Mouse (Mus musculus) neural tube, embryonic 10.5 days (tissue): ENCODE measurements around the gene Zfp28.

Experiments
- DNase-seq: peaks from one replicate; pipeline ENCODE4 v3.0.0-alpha.2; 2017; ENCODE audit warnings: low spot score; ENCODE audit errors: extremely low spot score

Zfp28 gene

GRCm38 (mm10) chr7:6397996-6398975, 15.2 kb downstream of the Zfp28 start, which contains the start of gene Smim17:
Gene Smim17 (plus strand): TSS chr7:6398715.
- peak; percentile 56 for DNase-seq

DNA sequence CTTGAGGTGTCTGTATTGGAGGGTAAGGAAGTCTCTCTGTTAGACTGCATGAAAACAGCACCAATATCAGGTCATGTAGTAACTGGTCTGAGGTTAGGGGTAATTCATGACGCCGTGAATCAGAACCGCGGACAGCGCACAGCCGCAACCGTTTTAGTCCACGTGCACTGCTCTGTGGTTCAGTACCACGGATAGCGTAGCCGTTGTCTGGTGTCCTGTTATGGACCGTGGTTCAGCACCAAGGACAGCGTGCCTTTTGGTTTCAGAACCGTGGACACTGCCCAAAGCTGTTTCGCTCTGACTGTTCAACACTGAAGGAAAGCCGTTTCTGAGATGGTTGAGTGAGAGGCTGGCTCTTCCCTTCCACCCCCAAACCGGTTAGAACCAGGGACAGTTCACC, 26.9 kb downstream of the Zfp28 start, which contains the start of gene Gm20715:
Gm20715 (plus strand) TSS at position 235 of the 400 bp plus-strand sequence.
- DNase-seq, result peak; percentile 91

- no peak for DNase-seq
Measured at GRCm38 (mm10) chr7:6414626-6415441, 31.7 kb downstream of the Zfp28 start.

DNA sequence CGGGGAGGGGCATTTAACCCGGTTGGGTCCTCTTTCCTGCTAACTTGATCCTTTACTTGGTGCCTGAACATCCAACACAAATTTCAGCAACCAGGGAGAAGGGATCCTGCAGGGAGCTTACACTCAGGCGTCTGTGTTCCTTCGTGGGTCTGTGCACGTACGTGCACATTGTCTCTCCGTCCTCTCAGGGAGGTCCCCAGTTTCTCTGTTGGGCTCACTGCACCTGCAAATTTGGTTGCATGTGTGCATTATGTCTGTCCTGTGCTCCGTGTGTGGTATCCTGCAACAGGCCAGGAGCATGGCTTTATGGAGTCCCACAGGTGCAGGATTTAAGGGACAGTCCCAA, 32.3 kb downstream of the Zfp28 start:
- no peak for DNase-seq

GRCm38 (mm10) chr7:6419894-6420293, 36.8 kb downstream of the Zfp28 start:
- no peak for DNase-seq

GRCm38 (mm10) chr7:6429381-6429780, 46.3 kb downstream of the Zfp28 start:
- DNase-seq, result no peak

DNA sequence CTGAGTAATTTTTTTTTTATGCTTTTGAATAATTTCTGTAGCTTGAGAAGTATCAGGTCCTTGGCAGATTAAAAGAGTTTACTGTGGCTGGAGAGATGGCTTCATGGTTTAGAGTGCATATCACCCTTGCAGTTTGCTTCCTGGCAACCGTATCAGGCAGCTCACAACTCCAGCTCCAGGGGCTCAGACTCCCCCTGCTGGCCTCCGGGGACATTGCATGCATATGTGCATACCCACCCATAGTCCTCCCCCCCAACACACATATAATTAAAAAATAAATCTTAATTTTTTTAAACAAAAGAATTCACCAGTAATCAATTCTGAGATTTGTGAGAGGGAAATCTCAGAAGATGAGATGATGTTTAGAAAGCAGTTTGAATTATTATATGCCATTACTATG, 47.2 kb downstream of the Zfp28 start:
- no peak for DNase-seq

DNA sequence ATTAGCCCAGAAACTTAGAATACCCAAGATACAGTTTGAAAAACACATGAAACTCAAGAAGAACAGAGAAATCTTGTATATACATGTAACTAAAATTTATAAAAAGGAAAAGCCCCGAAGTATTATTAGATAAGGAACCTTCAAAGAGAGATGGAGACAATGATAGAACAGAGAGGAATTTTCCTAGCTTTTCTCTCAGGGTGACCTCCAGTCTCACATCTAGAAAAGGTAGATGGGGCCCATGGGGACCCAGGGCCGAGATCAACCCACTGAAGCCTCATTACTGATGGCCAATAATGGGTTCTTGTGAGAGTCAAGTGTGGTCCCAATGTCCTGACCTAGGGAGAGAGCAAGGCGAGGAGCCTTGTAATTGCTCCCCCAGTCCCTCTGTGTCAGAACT, 55.3 kb downstream of the Zfp28 start, which contains the start of gene Olfr1344:
Olfr1344 (plus strand) TSS at position 301 of the 400 bp plus-strand sequence.
- DNase-seq, result no peak

DNA sequence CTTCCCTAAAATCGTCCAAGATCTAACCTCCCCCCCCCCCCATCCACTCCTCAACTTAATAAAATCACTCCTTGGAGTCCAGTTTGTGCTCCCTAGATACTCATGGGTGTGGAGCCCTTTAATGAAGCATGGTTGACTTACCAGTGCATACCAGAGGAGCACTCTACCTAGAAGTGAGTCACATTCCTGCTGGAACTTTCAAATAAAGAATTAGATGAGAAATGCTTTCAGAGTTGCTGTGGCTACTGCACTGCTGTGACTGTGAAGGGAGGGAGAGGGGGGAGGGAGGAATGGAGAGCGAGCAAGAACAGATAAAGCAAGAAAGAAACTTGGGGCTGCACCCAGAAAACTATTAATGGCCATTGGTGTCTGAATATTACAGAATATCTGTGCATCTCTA, 58.1 kb downstream of the Zfp28 start:
- no peak for DNase-seq
